Mouse (Mus musculus) liver, embryonic 13.5 days (tissue): ENCODE data around the gene Stx4a. TPM values are rescaled to one million over a fixed set of nuclear protein-coding genes. Genes with fewer than 3 reads are reported as not detected.
"Not testable (repeated sequence)": the region's sequence is repeated elsewhere in the genome, so short reads cannot be mapped to it uniquely, and the experiment has no call there.

Source experiments
- ATAC-seq: fragments of 200-750 bp; cut with Nextera tagmentation; 2 replicates; pipeline ENCODE4 v1.8.0; 2017; ENCODE audit warnings: low read depth, mild to moderate bottlenecking, moderate number of reproducible peaks, moderate library complexity
- DNase-seq: peaks from one replicate; pipeline ENCODE4 v3.0.0; 2022
- H3K27ac ChIP-seq: fragments of 300-500 bp; sonication (generic); 2 replicates; pipeline ENCODE4 v1.5.1; 2015; ENCODE audit warnings: moderate library complexity, mild to moderate bottlenecking, inconsistent platforms
- H3K27me3 ChIP-seq: fragments of 300-500 bp; sonication (generic); 2 replicates; pipeline ENCODE4 v1.6.1; 2015; ENCODE audit warnings: mild to moderate bottlenecking, inconsistent platforms
- H3K36me3 ChIP-seq: fragments of 300-500 bp; sonication (generic); 2 replicates; pipeline ENCODE4 v1.6.1; 2015; ENCODE audit warnings: mild to moderate bottlenecking, inconsistent platforms
- H3K4me1 ChIP-seq: fragments of 300-500 bp; sonication (generic); replicated peaks from 2 replicates; pipeline ENCODE4 v1.6.1; 2015; ENCODE audit warnings: inconsistent platforms
- H3K4me2 ChIP-seq: fragments of 300-500 bp; sonication (generic); 2 replicates; pipeline ENCODE4 v1.6.1; 2015; ENCODE audit warnings: inconsistent platforms, mild to moderate bottlenecking, moderate library complexity
- H3K4me3 ChIP-seq: fragments of 300-500 bp; sonication (generic); replicated peaks from 2 replicates; pipeline ENCODE4 v1.5.1; 2015; ENCODE audit warnings: mild to moderate bottlenecking, inconsistent platforms
- H3K9ac ChIP-seq: fragments of 300-500 bp; sonication (generic); 2 replicates; pipeline ENCODE4 v1.6.1; 2015; ENCODE audit warnings: mild to moderate bottlenecking, inconsistent platforms
- H3K9me3 ChIP-seq: fragments of 300-500 bp; sonication (generic); replicated peaks from 2 replicates; pipeline ENCODE4 v1.6.1; 2016; ENCODE audit warnings: inconsistent platforms
- WGBS: fragments of 180-500 bp; shearing (Covaris S2); methylation state at CpG from one replicate; pipeline ENCODE4 v1.1.7; 2015; ENCODE audit not compliant: insufficient replicate concordance; 5-methylcytosine and 5-hydroxymethylcytosine counted together
- polyA plus RNA-seq: library from polyadenylated mRNA; unstranded; fragments of >200 nt; fragmentation: Nextera tagmentation; extraction: Ambion mirVana; gene quantifications from 2 replicates; pipeline ENCODE4 v1.2.1, GENCODE M21; 2015

The Stx4a gene
- polyA plus RNA-seq, 1 experiment from 2014 or later: 17.5 TPM

DNA sequence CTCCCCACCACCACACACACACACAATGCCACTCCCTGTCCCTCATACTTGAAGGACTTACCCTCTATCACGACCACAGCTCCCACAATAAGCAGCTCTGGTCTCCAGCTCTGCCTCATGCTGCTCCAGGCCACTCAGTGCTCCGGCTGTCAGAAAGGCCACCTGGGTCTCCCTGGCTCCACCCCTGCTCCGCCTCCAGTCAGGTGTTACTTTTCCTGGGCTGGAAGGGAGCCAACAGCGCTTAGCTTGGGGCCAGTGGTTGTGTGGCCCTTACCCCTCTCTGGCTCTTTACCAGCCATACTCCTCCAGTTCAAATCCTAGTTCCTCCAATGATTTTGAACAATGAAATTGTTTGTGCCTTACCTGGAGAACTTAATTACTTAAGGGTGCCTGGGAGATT lies 66.7 kb downstream of the Stx4a start, which contains the start of gene Prss53:
TSS of gene Prss53 (minus strand) at position 173 of the 400 bp plus-strand sequence.
- no peak for DNase-seq
- Histone ChIP-seq H3K9me3 (no peaks in the 10 kb centered on the region), H3K36me3 (peaks cover 65% of the 10 kb centered on the region)

DNA sequence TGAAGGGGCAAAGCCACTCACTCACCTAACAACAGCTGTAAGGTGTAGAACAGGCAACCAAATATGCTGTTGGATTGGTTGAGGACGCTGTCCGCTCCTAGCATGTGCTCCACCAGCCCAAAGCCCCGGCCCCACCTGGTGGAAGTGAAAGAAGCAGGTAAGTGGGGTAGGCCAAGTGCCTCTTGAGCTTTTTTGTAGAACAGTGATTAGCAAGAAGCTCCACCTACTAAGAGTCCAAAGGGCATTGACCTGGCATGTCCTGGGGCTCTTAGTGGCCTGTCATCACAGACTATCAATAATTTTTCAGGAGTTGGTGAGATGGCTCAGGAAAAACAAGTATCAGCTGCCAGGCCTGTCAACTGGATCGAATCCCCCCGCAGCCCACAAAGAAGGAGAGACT lies 70.4 kb downstream of the Stx4a start:
- no peak for DNase-seq
- Histone ChIP-seq H3K9ac (peak overlapping the region; percentile 79), H3K27me3 (no peaks in the 10 kb centered on the region), H3K9me3 (no peaks in the 10 kb centered on the region), H3K4me3 (peak overlapping the region; percentile 70), H3K4me2 (peak overlapping the region; percentile 90), H3K27ac (peak overlapping the region; percentile 86), H3K36me3 (peaks cover 28% of the 10 kb centered on the region), H3K4me1 (peaks cover 50% of the 10 kb centered on the region)
- ATAC-seq: no peak
- 75% methylated on average over 5 of the region's 5 CpGs for WGBS

More for the DNA sequence above, 66.7 kb downstream of the Stx4a start, which contains the start of gene Prss53:
- peaks cover 23% of the 10 kb centered on the region for H3K4me1 ChIP-seq
- no peaks in the 10 kb centered on the region for H3K27me3 ChIP-seq
- no peak for ATAC-seq
- WGBS: 55% methylated on average over 4 of the region's 4 CpGs
- H3K27ac ChIP-seq: 0 out of 2 replicates have a peak within 1 kb of the TSS, but pooled peaks have one; percentile 13
- no peak within 1 kb of the TSS for H3K4me2 ChIP-seq
- H3K9ac ChIP-seq: 0 out of 2 replicates have a peak within 1 kb of the TSS, but pooled peaks have one; percentile 5
- no peak within 1 kb of the TSS for H3K4me3 ChIP-seq

DNA sequence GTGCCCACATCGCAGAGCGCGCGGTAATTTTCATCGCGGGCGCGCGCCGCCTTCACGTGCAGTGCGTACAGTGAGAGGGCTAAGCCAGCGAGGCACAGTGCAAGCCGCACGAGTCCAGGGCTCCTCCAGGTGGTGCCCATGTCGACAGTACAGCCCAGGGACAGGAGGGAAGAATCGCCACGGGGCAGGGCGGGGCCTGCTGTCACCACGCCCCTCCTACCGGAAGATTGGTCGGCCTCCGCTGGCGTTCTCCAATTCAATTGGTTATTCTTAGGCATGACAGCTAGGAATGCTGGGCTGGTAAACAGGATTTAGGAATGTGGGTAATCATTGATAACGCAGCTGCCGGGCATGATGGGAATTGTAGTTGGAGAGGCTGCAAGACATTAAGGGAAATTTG lies 71.3 kb downstream of the Stx4a start, which contains the start of the genes Gm21974 and Vkorc1:
TSS of gene Gm21974 (minus strand) at position 13 of the 400 bp plus-strand sequence.
TSS of gene Vkorc1 (minus strand) at position 176 of the 400 bp plus-strand sequence.
- H3K9ac ChIP-seq: peak within 1 kb of the TSS; percentile 79
- WGBS: 0% methylated on average over 26 of the region's 26 CpGs
- peak within 1 kb of the TSS; percentile 70 for H3K4me3 ChIP-seq
- peak within 1 kb of the TSS; percentile 86 for H3K27ac ChIP-seq
- peak within 1 kb of the TSS; percentile 90 for H3K4me2 ChIP-seq
- DNase-seq (peak; percentile 97), ATAC-seq (peak; percentile 96)
- peaks cover 60% of the 10 kb centered on the region for H3K4me1 ChIP-seq
- no peaks in the 10 kb centered on the region for H3K9me3 ChIP-seq
- peaks cover 25% of the 10 kb centered on the region for H3K36me3 ChIP-seq
- H3K27me3 ChIP-seq: no peaks in the 10 kb centered on the region

DNA sequence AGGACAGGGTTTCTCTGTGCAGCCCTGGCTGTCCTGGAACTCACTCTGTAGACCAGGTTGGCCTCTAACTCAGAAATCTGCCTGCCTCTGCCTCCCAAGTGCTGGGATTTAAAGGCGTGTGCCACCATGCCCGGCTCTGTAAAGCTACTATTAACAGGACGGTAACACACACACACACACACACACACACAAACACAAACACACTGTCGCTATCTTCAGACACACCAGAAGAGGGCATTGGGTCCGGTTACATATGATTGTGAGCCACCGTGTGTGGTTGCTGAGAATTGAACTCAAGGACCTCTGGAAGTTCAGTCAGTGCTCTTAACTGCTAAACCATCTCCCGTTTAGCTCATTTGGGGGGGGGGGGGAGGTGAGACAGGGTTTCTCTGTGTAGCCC lies 71.8 kb downstream of the Stx4a start:
- Histone ChIP-seq H3K36me3 (peaks cover 25% of the 10 kb centered on the region), H3K27ac (peak overlapping the region; percentile 77), H3K4me1 (peaks cover 64% of the 10 kb centered on the region), H3K4me2 (peak overlapping the region; percentile 90), H3K4me3 (peak overlapping the region; percentile 70), H3K9ac (peak overlapping the region; percentile 19; the same call in 1 of the 2 replicates)
- H3K9me3 ChIP-seq, H3K27me3 ChIP-seq, DNase-seq: not testable (repeated sequence)
- 53% methylated on average over 7 of the region's 7 CpGs for WGBS
- 0 out of 2 replicates have a peak, but pooled peaks have one; percentile 1 for ATAC-seq

DNA sequence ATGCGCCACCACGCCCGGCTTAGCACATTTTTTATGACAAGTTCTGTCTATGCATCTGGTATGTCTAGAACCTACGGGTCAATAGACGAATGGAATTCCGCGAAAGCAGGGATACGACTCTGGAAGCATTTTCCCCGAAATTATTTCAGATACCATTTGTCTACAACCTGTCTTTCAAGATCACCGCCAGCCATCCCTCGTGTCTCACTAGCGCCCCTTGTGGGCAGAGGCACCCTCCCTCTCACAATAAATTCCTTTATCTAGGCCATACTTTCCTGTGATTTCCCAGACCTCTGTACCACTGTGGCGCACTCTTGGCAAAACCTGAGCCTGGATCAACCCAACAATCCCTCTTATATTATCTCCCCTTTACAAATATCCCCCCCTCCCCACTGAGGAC lies 72.3 kb downstream of the Stx4a start:
- Histone ChIP-seq H3K27ac (peak overlapping the region; percentile 77; the same call in 1 of the 2 replicates), H3K4me1 (peaks cover 68% of the 10 kb centered on the region)

DNA sequence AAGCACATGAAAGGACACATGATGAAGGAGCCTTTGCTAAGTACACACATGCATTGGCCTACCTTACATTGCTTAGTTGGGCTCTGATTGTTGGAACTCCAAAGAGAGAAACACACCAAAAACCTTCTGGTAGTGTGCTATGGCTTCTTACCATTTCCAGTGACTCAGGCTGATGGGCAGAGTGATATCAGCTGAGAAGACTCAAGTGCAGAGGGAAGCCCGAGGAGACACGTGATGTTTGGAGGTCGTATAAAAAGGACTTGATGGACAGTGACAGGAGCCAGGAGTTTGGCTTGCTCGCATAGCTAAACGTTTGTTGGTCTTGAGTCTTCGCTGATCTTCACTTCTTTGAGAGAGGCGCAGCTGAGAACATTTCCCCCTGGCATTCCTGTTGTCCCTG lies 73.4 kb downstream of the Stx4a start:
- ATAC-seq (no peak), DNase-seq (no peak)
- Histone ChIP-seq H3K27me3 (no peaks in the 10 kb centered on the region), H3K4me1 (peaks cover 78% of the 10 kb centered on the region), H3K27ac (no peak overlapping the region), H3K4me3 (no peak overlapping the region), H3K36me3 (peaks cover 12% of the 10 kb centered on the region), H3K4me2 (no peak overlapping the region), H3K9ac (no peak overlapping the region), H3K9me3 (no peaks in the 10 kb centered on the region)
- WGBS: 73% methylated on average over 7 of the region's 7 CpGs

More for the DNA sequence above, 72.3 kb downstream of the Stx4a start:
- no peaks in the 10 kb centered on the region for H3K27me3 ChIP-seq
- peaks cover 24% of the 10 kb centered on the region for H3K36me3 ChIP-seq
- 49% methylated on average over 13 of the region's 13 CpGs for WGBS
- no peaks in the 10 kb centered on the region for H3K9me3 ChIP-seq
- 0 out of 2 replicates have a peak overlapping the region, but pooled peaks have one; percentile 70 for H3K4me3 ChIP-seq
- no peak for ATAC-seq
- H3K9ac ChIP-seq: no peak overlapping the region
- peak; percentile 68 for DNase-seq
- peak overlapping the region; percentile 90 for H3K4me2 ChIP-seq

DNA sequence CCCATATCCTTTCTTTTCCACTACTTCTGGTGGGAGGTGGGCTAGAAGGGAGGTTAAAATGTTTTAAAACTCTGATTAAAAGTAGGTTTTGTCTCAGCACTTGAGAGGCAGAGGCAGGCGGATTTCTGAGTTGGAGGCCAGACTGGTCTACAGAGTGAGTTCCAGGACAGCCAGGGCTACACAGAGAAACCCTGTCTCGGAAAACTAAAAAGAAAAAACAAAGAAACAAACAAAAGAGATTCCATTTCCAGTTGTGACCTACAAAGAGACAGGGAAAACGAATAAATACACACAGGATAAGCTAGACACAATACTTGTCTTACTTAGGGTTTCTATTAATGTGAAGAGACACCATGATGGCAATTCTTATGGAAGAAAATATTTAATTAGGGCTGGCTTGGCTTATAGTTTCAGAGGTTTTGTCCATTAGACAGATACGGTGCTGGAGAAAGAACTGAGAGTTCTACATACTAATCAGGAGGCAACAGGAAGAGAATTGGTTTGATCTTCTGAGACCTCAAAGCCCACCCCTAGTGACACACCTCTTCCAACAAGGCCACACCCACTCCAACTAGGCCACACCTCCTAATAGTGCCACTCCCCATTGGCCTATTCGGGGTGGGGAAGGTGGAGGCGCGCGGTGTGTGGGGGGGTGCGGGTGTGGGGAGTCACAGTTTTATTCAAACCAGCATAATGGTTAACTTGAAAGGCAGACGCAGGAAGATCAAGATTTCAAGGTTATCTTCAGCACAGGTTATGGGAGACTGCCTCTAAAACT lies 74.3 kb downstream of the Stx4a start:
- Histone ChIP-seq H3K9ac (peak overlapping the region; percentile 31; the same call in 1 of the 2 replicates), H3K4me3 (no peak overlapping the region), H3K4me1 (peaks cover 84% of the 10 kb centered on the region), H3K9me3 (no peaks in the 10 kb centered on the region), H3K36me3 (peaks cover 5% of the 10 kb centered on the region), H3K4me2 (peak overlapping the region; percentile 38), H3K27me3 (no peaks in the 10 kb centered on the region), H3K27ac (peak overlapping the region; percentile 40)
- DNase-seq (peak; percentile 69), ATAC-seq (peak; percentile 25; the same call in 1 of the 2 replicates)
- 20% methylated on average over 10 of the region's 10 CpGs for WGBS

Other genes starting within 250 kb of the Stx4a start
- 7.3 TPM in 2 replicates for gene Ccdc189, start 235.7 kb upstream of the Stx4a start, polyA plus RNA-seq
- 18.8 and 25.3 TPM in 2 replicates for gene Rnf40, start 235.5 kb upstream of the Stx4a start, polyA plus RNA-seq
- gene Zfp629, start 208.5 kb upstream of the Stx4a start, polyA plus RNA-seq: 1.6 and 1.8 TPM in 2 replicates
- gene Bcl7c, start 115.4 kb upstream of the Stx4a start, polyA plus RNA-seq: 26.9 and 28.9 TPM in 2 replicates
- gene Ctf1, start 111.6 kb upstream of the Stx4a start, polyA plus RNA-seq: 1.8 and 2.2 TPM in 2 replicates
- 0.07 and 0.16 TPM in 2 replicates for gene Ctf2, start 92.1 kb upstream of the Stx4a start, polyA plus RNA-seq
- 3.1 and 3.3 TPM in 2 replicates for gene Fbxl19, start 79.8 kb upstream of the Stx4a start, polyA plus RNA-seq
- 11.2 and 11.4 TPM in 2 replicates for gene Orai3, start 54.5 kb upstream of the Stx4a start, polyA plus RNA-seq
- gene Setd1a, start 47.6 kb upstream of the Stx4a start, polyA plus RNA-seq: 8.4 and 9.0 TPM in 2 replicates
- gene Gm49388, start 38.7 kb upstream of the Stx4a start, polyA plus RNA-seq: not detected in 2 replicates
- 37.8 and 39.3 TPM in 2 replicates for gene Hsd3b7, start 23.7 kb upstream of the Stx4a start, polyA plus RNA-seq
- 0.22 and 0.41 TPM in 2 replicates for gene Stx1b, start 255 bp downstream of the Stx4a start, polyA plus RNA-seq
- gene Zfp646, start 51.9 kb downstream of the Stx4a start, polyA plus RNA-seq: 3.7 and 5.0 TPM in 2 replicates
- gene Zfp668, start 52.5 kb downstream of the Stx4a start, polyA plus RNA-seq: 7.3 and 7.6 TPM in 2 replicates
- gene Prss53, start 66.7 kb downstream of the Stx4a start, polyA plus RNA-seq: 0.19 and 0.24 TPM in 2 replicates
- gene Gm21974, start 71.2 kb downstream of the Stx4a start, polyA plus RNA-seq: not detected in 2 replicates
- 86.9 and 89.1 TPM in 2 replicates for gene Vkorc1, start 71.3 kb downstream of the Stx4a start, polyA plus RNA-seq
- gene Bckdk, start 79.8 kb downstream of the Stx4a start, polyA plus RNA-seq: 64.4 and 70.0 TPM in 2 replicates
- 20.5 and 22.7 TPM in 2 replicates for gene Kat8, start 88.2 kb downstream of the Stx4a start, polyA plus RNA-seq
- 5.8 and 6.4 TPM in 2 replicates for gene Prss8, start 105.8 kb downstream of the Stx4a start, polyA plus RNA-seq
- gene Prss36, start 122.4 kb downstream of the Stx4a start, polyA plus RNA-seq: 4.0 and 4.1 TPM in 2 replicates
- gene Fus, start 143.2 kb downstream of the Stx4a start, polyA plus RNA-seq: 160 and 170 TPM in 2 replicates
- 23.7 and 31.2 TPM in 2 replicates for gene Pycard, start 169.6 kb downstream of the Stx4a start, polyA plus RNA-seq
- gene Trim72, start 179.7 kb downstream of the Stx4a start, polyA plus RNA-seq: not detected in 2 replicates
- gene Itgam, start 238.3 kb downstream of the Stx4a start, polyA plus RNA-seq: 1.8 TPM in 2 replicates
- gene Gm49368, start 238.4 kb downstream of the Stx4a start, polyA plus RNA-seq: not detected in 2 replicates